Mouse (Mus musculus) CH12.LX (cell line): ENCODE results near the gene Col18a1.
A peak's percentile ranks its signal among the peaks of the same experiment; 100 is the strongest.

Experiments used
- CTCF ChIP-seq, 2 experiments: IDR thresholded peaks in 1 of 2; conservative IDR thresholded peaks in 1 of 2; 2 replicates each; pipeline ENCODE4 v1.5.1; 2011 to 2012; ENCODE audit warnings: low read depth in 2 of 2, low read length in 2 of 2, improper control_type of control experiment in 1 of 2, inconsistent platforms in 1 of 2, mild to moderate bottlenecking in 1 of 2, moderate library complexity in 1 of 2
- NRF1 ChIP-seq: IDR thresholded peaks from 2 replicates; pipeline ENCODE4 v1.6.1; 2014; ENCODE audit warnings: low read depth, mild to moderate bottlenecking, inconsistent platforms, low read length, improper control_type of control experiment, moderate library complexity
- POLR2A ChIP-seq: IDR thresholded peaks from 2 replicates; pipeline ENCODE4 v1.6.1; 2011; ENCODE audit warnings: low read depth, mild to moderate bottlenecking, improper control_type of control experiment, low read length

- no peak for TF ChIP-seq NRF1
- peak in 1 of 2 experiments; percentile 30; a peak in 2 of 4 replicates for TF ChIP-seq CTCF (conservative IDR thresholded peaks at IDR 0.05 in 1 of 2, IDR thresholded peaks at IDR 0.05 in 1 of 2; ENCODE audit: low read depth in 2 of 2, low read length in 2 of 2)
- TF ChIP-seq POLR2A = no peak
Measured at GRCm38 (mm10) chr10:77135274-77135829, 31.0 kb downstream of the Col18a1 start.
